Mouse (Mus musculus) c-Kit-positive CD71-positive TER-119-positive erythroid progenitor cells, embryonic 14.5 days (primary cell): ENCODE measurements around the gene Six2.
"Not testable (repeated sequence)": the region's sequence is repeated elsewhere in the genome, so short reads cannot be mapped to it uniquely, and the experiment has no call there.

ENCODE experiments used
- DNase-seq: peaks from one replicate; pipeline ENCODE4 v3.0.0-alpha.2; 2013; ENCODE audit warnings: low spot score

The Six2 gene

GRCm38 (mm10) chr17:85690323-85690968 lies 2.4 kb upstream of the Six2 start:
- DNase-seq, result no peak

GRCm38 (mm10) chr17:85689807-85690319 lies 1.8 kb upstream of the Six2 start:
- DNase-seq, result no peak

DNA sequence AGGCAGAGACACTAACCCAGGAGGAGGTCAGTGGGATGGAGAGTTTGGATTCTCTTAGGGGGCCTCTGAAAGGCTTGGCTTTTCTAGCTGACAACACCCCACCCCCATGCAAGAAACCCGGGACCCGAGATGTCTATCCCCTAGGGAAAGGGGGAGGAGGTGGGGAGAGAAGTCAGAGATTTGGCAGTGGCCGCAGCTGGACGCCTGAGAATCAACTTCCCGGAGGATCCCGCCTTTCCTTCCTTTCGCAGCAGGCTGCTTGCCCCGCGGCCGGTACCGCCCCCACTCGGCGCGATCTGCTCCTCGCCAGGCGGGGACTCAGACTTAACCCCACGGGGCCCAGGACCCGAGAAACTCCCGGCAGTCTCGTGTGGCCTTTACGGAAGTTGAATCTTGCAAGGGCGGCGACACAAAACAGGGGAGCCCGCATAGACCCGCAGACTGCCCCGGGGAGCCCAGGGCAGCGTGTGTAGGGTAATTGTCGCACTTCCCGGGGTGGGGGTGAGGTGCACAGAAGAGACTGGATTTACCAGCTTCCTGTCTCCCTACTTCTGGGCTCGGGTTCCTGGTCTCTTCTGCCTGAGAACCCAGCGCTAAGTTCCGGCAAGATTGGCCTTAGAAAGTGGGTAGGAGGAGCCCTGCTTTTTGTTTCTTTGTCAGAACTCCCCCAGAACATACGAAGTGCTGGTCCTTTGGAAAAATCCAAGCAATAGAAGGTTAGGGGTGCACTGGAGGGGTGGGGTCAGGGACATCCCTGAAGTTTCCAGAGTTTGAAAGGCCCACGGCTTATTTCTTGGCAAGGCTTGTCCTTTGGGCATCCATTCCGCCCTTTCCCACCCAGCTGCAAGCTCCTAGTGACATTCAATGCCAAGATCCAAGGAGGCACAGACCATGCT lies 1.1 kb upstream of the Six2 start:
- DNase-seq, result no peak

DNA sequence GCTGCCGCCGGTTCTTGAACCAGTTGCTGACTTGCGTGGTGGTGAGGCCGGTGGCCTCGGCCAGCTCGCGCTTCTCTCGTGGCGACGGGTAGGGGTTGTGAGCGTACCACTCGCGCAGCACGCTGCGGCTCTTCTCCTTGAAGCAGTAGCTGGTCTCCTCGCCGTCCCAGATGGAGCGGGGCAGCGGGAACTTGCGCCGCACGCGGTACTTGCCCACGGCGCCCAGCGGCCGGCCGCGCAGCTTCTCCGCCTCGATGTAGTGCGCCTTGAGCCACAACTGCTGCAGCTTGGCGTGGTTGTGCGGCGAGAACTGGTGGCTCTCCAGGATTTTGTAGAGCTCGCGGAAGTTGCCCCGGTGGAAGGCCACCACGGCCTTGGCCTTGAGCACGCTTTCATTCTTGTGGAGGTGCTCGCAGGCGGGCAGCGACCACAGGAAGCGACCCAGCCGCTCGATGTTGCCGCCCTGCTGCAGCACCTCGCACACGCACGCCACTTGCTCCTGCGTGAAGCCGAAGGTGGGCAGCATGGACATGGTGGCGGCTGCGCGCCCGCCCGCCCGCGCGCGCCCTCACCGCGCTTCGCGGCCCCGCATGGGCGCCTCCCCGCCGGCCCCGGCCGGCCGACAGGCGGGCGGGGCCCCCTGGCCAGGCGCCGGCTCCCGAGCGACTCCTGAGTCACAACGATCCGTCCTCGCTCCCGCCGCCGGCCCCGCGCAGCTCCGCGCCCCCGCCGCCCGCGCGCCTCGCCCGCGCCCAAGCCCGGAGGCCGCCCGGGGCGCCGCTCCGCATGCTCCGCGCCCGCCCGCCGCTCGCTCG lies 446 bp downstream of the Six2 start:
- DNase-seq, result no peak

- DNase-seq, result no peak
Measured at GRCm38 (mm10) chr17:85686476-85687420, 1.3 kb downstream of the Six2 start.

DNA sequence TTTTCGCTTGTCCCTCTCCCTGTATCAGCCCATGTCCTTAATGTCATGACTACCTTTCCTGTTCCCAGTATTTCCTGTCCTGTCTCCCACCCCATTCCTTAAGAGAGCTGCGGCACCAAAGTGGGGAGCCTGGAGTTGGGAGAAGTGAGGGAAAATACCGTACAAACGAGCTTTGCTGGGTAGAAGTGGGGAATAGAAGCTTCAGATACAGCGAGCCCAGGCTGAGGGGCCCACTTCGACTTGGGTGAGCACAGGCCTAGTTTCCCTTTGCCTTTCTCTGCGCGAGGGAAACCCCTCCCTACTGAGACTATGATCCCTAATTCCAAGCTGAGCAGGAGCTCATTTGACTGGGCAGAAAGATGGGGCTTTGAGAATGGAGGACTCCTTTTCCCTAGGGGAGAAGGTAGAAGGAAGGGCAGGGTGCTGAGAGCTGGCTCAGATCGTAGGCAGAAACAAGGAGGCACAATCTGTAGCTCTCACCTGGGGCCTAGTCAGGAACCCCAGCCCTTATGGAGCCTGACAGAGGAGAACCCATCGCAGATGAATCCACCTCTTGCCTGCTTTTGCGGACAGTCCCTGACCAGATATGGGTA lies 2.3 kb downstream of the Six2 start:
- no peak for DNase-seq

- no peak for DNase-seq
Measured at GRCm38 (mm10) chr17:85684841-85685688, 3.0 kb downstream of the Six2 start.

GRCm38 (mm10) chr17:85684436-85684835 lies 3.6 kb downstream of the Six2 start:
- DNase-seq, result not testable (repeated sequence)

GRCm38 (mm10) chr17:85683984-85684307 lies 4.1 kb downstream of the Six2 start:
- no peak for DNase-seq

DNA sequence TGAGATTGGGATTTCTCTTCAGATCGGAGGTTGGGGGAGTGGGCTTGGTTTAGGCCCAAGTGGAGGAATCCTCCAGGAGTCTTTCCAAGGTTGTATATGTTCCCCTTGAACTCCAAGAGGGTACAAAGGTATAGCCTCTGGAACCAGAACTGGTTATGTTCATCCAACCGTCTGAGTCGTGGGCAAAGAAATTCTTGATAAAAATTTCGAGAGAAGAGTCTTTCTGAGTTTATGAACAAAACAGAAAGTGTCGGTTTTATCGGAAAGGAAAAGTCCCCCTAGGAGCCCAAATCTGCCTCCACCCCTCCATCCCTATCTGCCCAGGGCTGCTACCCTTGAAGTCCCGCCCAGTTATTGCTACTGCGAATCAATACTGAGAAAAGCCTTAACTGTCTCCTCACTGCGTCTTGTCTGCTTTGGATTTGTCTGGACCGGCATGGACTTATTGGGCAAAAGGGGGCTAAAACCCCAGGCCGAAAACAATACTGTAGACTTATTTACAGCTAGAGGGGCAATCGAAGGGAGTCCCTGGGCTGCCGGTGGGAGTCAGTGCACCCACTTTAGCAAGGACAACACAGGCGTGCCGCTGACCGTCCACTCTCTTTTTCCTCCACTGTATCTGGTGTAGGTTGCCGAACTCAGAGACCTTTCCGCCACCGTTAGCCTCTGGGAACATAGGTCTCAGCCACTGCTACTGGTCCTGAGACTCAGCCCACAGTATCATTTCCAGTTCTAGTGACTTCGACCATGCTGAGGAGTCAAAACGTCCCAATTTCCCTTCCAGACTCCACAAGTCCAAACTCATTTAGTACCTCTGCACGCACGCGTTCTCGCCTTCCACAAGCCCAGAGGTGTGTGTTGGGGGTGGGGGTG lies 4.7 kb downstream of the Six2 start:
- no peak for DNase-seq

DNA sequence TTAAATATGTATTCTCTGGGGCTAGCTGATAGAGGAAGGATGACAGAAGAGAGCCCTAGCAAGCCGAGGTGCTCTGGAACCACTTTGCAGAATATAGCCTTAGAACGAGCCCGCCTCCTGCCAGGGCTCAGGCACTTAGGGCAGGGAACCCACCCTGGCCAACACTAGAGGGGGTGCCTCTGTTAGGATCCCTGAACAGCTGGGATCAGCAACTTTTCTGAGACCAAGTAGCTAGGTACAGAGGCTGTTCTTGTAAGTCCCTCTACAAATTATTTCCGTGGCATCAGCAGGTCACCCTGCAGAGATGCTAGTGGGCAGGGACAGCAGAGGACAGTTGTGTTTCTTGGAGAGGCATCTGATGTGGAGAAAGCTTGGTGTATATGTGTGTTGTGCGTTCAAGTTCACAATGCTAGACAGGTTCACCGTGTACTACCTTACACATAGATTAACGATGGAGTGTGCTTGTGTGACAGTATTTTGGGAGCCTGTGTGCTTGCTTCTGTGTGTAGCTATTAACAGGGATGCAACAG lies 5.8 kb downstream of the Six2 start:
- DNase-seq, result no peak

- no peak for DNase-seq
Measured at GRCm38 (mm10) chr17:85681741-85682140, 6.3 kb downstream of the Six2 start.

DNA sequence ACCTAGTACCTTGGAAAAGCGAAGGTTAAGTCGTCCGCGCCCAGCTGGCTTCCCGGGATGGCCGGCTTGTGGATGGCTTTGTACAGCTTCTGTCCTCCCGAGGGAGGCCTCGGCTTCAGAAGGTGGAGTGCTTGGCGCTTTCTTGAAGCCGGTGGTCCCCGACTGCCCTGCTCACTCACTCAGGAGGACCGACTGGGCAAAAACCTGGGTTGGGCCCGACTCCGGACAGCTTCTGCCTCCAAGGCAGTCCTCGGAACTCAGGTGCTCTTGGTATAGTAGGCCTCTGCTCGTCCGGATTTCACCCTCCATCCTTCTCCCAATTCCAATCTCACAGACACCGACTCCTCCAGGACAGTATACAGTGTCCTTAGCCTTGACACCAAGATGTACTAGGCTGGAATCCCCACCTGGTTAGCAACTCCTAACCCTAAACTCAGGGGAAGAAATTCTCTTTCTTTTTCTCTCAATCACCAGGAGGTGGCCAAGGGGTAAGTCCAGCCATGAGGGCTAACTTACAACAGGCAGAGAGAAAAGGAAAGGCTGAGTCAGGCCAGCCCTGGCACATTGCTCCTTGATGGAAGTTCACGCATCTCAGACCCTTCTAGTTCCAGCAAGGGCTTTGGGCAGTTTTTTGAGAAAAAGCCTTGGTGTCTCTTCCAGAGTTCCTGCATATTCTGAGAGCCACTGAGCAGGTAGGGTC lies 7.1 kb downstream of the Six2 start:
- DNase-seq, result no peak

GRCm38 (mm10) chr17:85680116-85680850 lies 7.8 kb downstream of the Six2 start:
- DNase-seq, result no peak

GRCm38 (mm10) chr17:85679651-85680050 lies 8.4 kb downstream of the Six2 start:
- no peak for DNase-seq

DNA sequence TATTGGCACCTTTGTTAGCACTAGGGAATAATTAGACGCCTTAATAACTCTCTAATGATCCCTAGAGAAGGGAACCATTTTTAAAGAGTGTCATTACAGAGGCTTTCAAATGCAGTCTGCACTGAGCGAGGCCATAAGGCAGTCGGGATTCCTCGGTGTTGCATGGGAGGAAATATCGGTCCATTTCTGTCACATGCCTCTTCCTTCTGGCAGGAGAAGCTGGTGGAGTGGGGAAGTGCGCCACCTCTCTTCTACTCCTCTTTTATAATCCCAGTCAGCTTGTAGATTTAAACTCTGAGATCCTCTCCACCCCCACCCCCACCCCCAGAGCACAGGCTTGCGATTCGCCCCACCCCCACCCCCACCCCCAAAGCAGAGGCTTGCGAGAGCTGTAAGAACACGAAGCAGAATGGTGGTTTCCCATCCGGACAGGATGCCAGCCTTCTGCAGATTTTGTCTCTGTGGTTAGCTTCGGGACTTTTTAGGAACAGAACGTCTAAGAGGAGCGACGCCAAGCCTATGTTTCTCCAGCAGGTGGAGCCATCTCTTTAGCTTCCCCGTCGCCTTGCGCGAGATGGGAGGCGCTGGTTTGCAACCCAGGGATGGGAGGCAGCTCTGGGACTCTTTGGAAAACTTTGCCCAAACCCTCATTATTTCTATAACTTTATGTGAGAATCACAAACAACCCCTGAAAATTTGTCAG lies 23.3 kb downstream of the Six2 start:
- DNase-seq, result peak; percentile 29

- no peak for DNase-seq
Measured at GRCm38 (mm10) chr17:85664202-85664601, 23.9 kb downstream of the Six2 start.
